Mouse (Mus musculus) kidney, postnatal 10 days (tissue): ENCODE measurements at regions not wholly inside any gene's neighbourhood (a gene's known extent, or its start where the extent isn't known, plus 50 kb on each side); places are given as distances from the start of the nearest gene placed in this dataset.

Experiments
- DNase-seq: peaks from one replicate; pipeline ENCODE4 v3.0.0; 2021; ENCODE audit warnings: mixed read lengths

- DNase-seq = no peak
These were observed 245.1 kb downstream of the Rps24 start for GRCm38 (mm10) chr14:24731872-24732525.

- DNase-seq = no peak
These were observed 246.4 kb downstream of the Rps24 start for GRCm38 (mm10) chr14:24733326-24733725.

GRCm38 (mm10) chr14:24738869-24739268, 251.9 kb downstream of the Rps24 start:
- DNase-seq = peak; percentile 50

- no peak for DNase-seq
These were observed 257.5 kb downstream of the Rps24 start for GRCm38 (mm10) chr14:24744451-24744850.

- no peak for DNase-seq
These were observed 258.8 kb downstream of the Rps24 start for GRCm38 (mm10) chr14:24745730-24746129.

GRCm38 (mm10) chr14:24747471-24747795, 260.5 kb downstream of the Rps24 start:
- peak; percentile 53 for DNase-seq

- peak; percentile 48 for DNase-seq
These were observed 261.0 kb downstream of the Rps24 start for GRCm38 (mm10) chr14:24747796-24748496.

GRCm38 (mm10) chr14:24748497-24748862, 261.6 kb downstream of the Rps24 start:
- no peak for DNase-seq

- DNase-seq = no peak
These were observed 262.4 kb downstream of the Rps24 start for GRCm38 (mm10) chr14:24749313-24749712.

- DNase-seq = no peak
These were observed 264.3 kb downstream of the Rps24 start for GRCm38 (mm10) chr14:24751227-24751626.

- no peak for DNase-seq
These were observed 267.8 kb downstream of the Rps24 start for GRCm38 (mm10) chr14:24754753-24755152.

GRCm38 (mm10) chr14:24755426-24756117, 268.6 kb downstream of the Rps24 start:
- DNase-seq = no peak

GRCm38 (mm10) chr14:24757302-24757701, 270.4 kb downstream of the Rps24 start:
- peak; percentile 39 for DNase-seq

- DNase-seq = no peak
These were observed 270.9 kb downstream of the Rps24 start for GRCm38 (mm10) chr14:24757843-24758242.

- DNase-seq = no peak
These were observed 274.0 kb downstream of the Rps24 start for GRCm38 (mm10) chr14:24760926-24761325.

GRCm38 (mm10) chr14:24762468-24763274, 275.7 kb downstream of the Rps24 start:
- DNase-seq = no peak

- DNase-seq = no peak
These were observed 276.4 kb downstream of the Rps24 start for GRCm38 (mm10) chr14:24763275-24763812.

GRCm38 (mm10) chr14:24763845-24764244, 276.9 kb downstream of the Rps24 start:
- no peak for DNase-seq

GRCm38 (mm10) chr14:24766260-24766659, 279.3 kb downstream of the Rps24 start:
- DNase-seq = no peak

- no peak for DNase-seq
These were observed 279.8 kb downstream of the Rps24 start for GRCm38 (mm10) chr14:24766690-24767089.

GRCm38 (mm10) chr14:24767316-24767715, 280.4 kb downstream of the Rps24 start:
- no peak for DNase-seq

- DNase-seq = no peak
These were observed 281.0 kb downstream of the Rps24 start for GRCm38 (mm10) chr14:24767964-24768363.

- no peak for DNase-seq
These were observed 282.5 kb downstream of the Rps24 start for GRCm38 (mm10) chr14:24769451-24769850.
